Mouse (Mus musculus) cerebellum, adult 8-10 months (tissue): ENCODE measurements around the gene Ak3.

Experiments used
- DNase-seq: peaks from one replicate; pipeline ENCODE4 v3.0.0; 2022

The Ak3 gene

GRCm38 (mm10) chr19:29047334-29048170 lies at the start of gene Ak3:
TSS of gene Ak3 (minus strand) at chr19:29047961.
- DNase-seq, result peak; percentile 70

- no peak for DNase-seq
Measured at GRCm38 (mm10) chr19:29092194-29092593, 44.4 kb upstream of the Ak3 start.

- no peak for DNase-seq
Measured at GRCm38 (mm10) chr19:29088628-29089027, 40.9 kb upstream of the Ak3 start.

- no peak for DNase-seq
Measured at GRCm38 (mm10) chr19:29074802-29075201, 27.0 kb upstream of the Ak3 start.

- DNase-seq, result no peak
Measured at GRCm38 (mm10) chr19:29069195-29069594, 21.4 kb upstream of the Ak3 start.

- peak; percentile 29 for DNase-seq
Measured at GRCm38 (mm10) chr19:29066981-29067471, 19.3 kb upstream of the Ak3 start.

GRCm38 (mm10) chr19:29064451-29065102 lies 16.8 kb upstream of the Ak3 start:
- DNase-seq, result no peak

GRCm38 (mm10) chr19:29063577-29064363 lies 16.0 kb upstream of the Ak3 start:
- DNase-seq, result peak; percentile 92

- no peak for DNase-seq
Measured at GRCm38 (mm10) chr19:29063009-29063408, 15.2 kb upstream of the Ak3 start.

GRCm38 (mm10) chr19:29060299-29060698 lies 12.5 kb upstream of the Ak3 start:
- DNase-seq, result no peak

- no peak for DNase-seq
Measured at GRCm38 (mm10) chr19:29059688-29060087, 11.9 kb upstream of the Ak3 start.

- DNase-seq, result no peak
Measured at GRCm38 (mm10) chr19:29058741-29059140, 11.0 kb upstream of the Ak3 start.

GRCm38 (mm10) chr19:29055469-29055868 lies 7.7 kb upstream of the Ak3 start:
- no peak for DNase-seq

- DNase-seq, result no peak
Measured at GRCm38 (mm10) chr19:29054594-29054993, 6.8 kb upstream of the Ak3 start.

GRCm38 (mm10) chr19:29052786-29053185 lies 5.0 kb upstream of the Ak3 start:
- DNase-seq, result no peak

GRCm38 (mm10) chr19:29050186-29050980 lies 2.6 kb upstream of the Ak3 start:
- no peak for DNase-seq

GRCm38 (mm10) chr19:29049401-29050075 lies 1.8 kb upstream of the Ak3 start:
- DNase-seq, result no peak

- DNase-seq, result no peak
Measured at GRCm38 (mm10) chr19:29046961-29047333, 814 bp downstream of the Ak3 start.

GRCm38 (mm10) chr19:29045956-29046650 lies 1.7 kb downstream of the Ak3 start:
- DNase-seq, result no peak

- no peak for DNase-seq
Measured at GRCm38 (mm10) chr19:29045369-29045768, 2.4 kb downstream of the Ak3 start.

GRCm38 (mm10) chr19:29044353-29044768 lies 3.4 kb downstream of the Ak3 start:
- DNase-seq, result no peak
